Mouse (Mus musculus): ENCODE data around the gene Arid3a. TPM values are rescaled to one million over a fixed set of nuclear protein-coding genes. Genes with fewer than 3 reads are reported as not detected.

Gene Arid3a
- polyA plus RNA-seq, 1 experiment: 6.7 TPM

GRCm38 (mm10) chr10:79928907-79929701 lies 2.3 kb downstream of the Arid3a start:
- Histone ChIP-seq H3K27ac (ENCODE audit: insufficient read depth, low read depth, low read length) (no peak overlapping the region), H3K27me3 (replicated peaks; ENCODE audit: control insufficient read depth, insufficient read depth, low read length) (no peaks in the 10 kb centered on the region), H3K4me1 (ENCODE audit: control insufficient read depth, insufficient read depth, low read length) (peaks cover 11% of the 10 kb centered on the region), H3K4me3 (ENCODE audit: insufficient read depth, low read depth, low read length) (no peak overlapping the region; the same call in 1 of the 2 replicates), H3K36me3 (ENCODE audit: control insufficient read depth, insufficient read depth, low read length) (no peaks in the 10 kb centered on the region)
- TF ChIP-seq CTCF (conservative IDR thresholded peaks at IDR 0.05; ENCODE audit: insufficient read depth, insufficient read length, low read depth, low read length): no peak
- no peak for TF ChIP-seq POLR2A (IDR thresholded peaks at IDR 0.05; ENCODE audit: low read depth, low read length)
- 47% methylated on average over 9 of the region's 9 CpGs for WGBS
- no peak for DNase-seq

DNA sequence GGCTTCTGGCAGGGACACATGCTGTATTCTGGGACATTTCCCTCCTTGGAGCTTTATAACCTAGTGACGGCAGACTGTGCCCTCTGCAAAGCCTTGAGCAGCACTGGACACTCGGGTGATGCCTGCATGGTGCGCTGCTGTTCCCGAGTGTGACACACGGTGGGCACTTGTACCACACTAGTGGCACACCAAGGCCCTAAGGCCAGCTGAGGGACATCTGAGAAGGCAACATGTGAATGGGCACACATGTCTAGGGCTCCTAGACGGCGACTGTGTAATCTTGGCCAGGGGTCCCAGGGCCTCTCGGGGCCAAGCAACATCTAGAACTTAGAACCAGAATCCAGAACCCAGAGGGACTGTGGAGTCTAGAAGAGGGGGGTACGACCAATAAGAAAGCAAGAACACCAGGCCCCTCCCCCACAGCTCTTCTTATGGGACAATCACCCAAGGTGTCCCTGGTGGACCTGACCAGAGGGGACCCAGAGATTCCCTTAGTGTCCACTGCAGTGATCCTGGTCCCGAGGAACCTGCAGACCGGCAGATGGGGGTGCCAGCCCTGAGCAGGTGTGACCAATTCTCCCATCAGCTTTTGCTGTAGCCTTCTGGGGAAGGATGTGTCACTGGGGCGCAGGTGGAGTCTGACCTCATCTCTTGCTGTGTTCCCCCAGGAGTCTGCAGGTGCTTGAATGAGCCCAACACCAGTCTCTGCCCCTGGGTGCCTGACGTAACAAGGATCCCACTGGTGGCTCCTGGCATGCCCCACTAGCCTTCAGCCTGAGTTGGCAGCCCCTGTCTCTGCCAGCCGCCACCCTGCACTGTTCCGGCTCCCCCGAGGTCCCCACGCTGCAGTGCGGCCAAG lies 3.4 kb downstream of the Arid3a start:
- 77% methylated on average over 18 of the region's 18 CpGs for WGBS
- H3K27me3 ChIP-seq (replicated peaks; ENCODE audit: control insufficient read depth, insufficient read depth, low read length): no peaks in the 10 kb centered on the region
- no peak overlapping the region for H3K27ac ChIP-seq (ENCODE audit: insufficient read depth, low read depth, low read length)
- H3K36me3 ChIP-seq (ENCODE audit: control insufficient read depth, insufficient read depth, low read length): no peaks in the 10 kb centered on the region
- no peak overlapping the region for H3K4me3 ChIP-seq (ENCODE audit: insufficient read depth, low read depth, low read length)
- TF ChIP-seq POLR2A (IDR thresholded peaks at IDR 0.05; ENCODE audit: low read depth, low read length) (no peak), CTCF (conservative IDR thresholded peaks at IDR 0.05; ENCODE audit: insufficient read depth, insufficient read length, low read depth, low read length) (no peak)
- H3K4me1 ChIP-seq (ENCODE audit: control insufficient read depth, insufficient read depth, low read length): peaks cover 19% of the 10 kb centered on the region
- DNase-seq: no peak

- Histone ChIP-seq H3K4me1 (ENCODE audit: control insufficient read depth, insufficient read depth, low read length) (peaks cover 22% of the 10 kb centered on the region), H3K27ac (ENCODE audit: insufficient read depth, low read depth, low read length) (no peak overlapping the region), H3K27me3 (replicated peaks; ENCODE audit: control insufficient read depth, insufficient read depth, low read length) (no peaks in the 10 kb centered on the region), H3K36me3 (ENCODE audit: control insufficient read depth, insufficient read depth, low read length) (no peaks in the 10 kb centered on the region), H3K4me3 (ENCODE audit: insufficient read depth, low read depth, low read length) (no peak overlapping the region)
- TF ChIP-seq POLR2A (IDR thresholded peaks at IDR 0.05; ENCODE audit: low read depth, low read length) (no peak), CTCF (conservative IDR thresholded peaks at IDR 0.05; ENCODE audit: insufficient read depth, insufficient read length, low read depth, low read length) (no peak)
- no peak for DNase-seq
- WGBS: 88% methylated on average over 16 of the region's 16 CpGs
Observed at GRCm38 (mm10) chr10:79930826-79931186, 4.0 kb downstream of the Arid3a start.

DNA sequence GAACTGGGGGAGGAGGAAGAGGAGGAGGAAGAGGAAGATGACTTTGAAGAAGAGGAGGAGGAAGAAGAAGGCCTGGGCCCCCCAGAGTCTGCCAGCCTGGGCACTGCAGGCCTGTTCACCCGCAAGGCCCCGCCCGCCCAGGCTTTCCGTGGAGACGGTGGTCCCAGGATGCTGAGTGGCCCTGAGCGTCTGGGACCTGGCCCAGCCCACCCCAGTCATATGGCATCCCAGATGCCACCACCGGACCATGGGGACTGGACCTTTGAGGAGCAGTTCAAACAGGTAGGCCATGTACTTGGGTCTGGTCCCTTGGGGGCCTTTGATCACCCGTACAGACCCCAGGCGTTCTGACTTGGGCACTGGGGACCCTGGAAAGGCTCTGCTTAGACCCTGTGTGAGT lies 5.0 kb downstream of the Arid3a start:
- H3K27me3 ChIP-seq (replicated peaks; ENCODE audit: control insufficient read depth, insufficient read depth, low read length): no peaks in the 10 kb centered on the region
- H3K27ac ChIP-seq (ENCODE audit: insufficient read depth, low read depth, low read length): no peak overlapping the region
- 90% methylated on average over 9 of the region's 9 CpGs for WGBS
- H3K4me1 ChIP-seq (ENCODE audit: control insufficient read depth, insufficient read depth, low read length): peaks cover 32% of the 10 kb centered on the region
- no peaks in the 10 kb centered on the region for H3K36me3 ChIP-seq (ENCODE audit: control insufficient read depth, insufficient read depth, low read length)
- no peak overlapping the region for H3K4me3 ChIP-seq (ENCODE audit: insufficient read depth, low read depth, low read length)
- TF ChIP-seq CTCF (conservative IDR thresholded peaks at IDR 0.05; ENCODE audit: insufficient read depth, insufficient read length, low read depth, low read length): no peak
- TF ChIP-seq POLR2A (IDR thresholded peaks at IDR 0.05; ENCODE audit: low read depth, low read length): no peak
- no peak for DNase-seq

- Histone ChIP-seq H3K4me1 (ENCODE audit: control insufficient read depth, insufficient read depth, low read length) (peaks cover 40% of the 10 kb centered on the region), H3K4me3 (ENCODE audit: insufficient read depth, low read depth, low read length) (no peak overlapping the region), H3K27me3 (replicated peaks; ENCODE audit: control insufficient read depth, insufficient read depth, low read length) (no peaks in the 10 kb centered on the region), H3K36me3 (ENCODE audit: control insufficient read depth, insufficient read depth, low read length) (no peaks in the 10 kb centered on the region), H3K27ac (ENCODE audit: insufficient read depth, low read depth, low read length) (no peak overlapping the region)
- DNase-seq: peak; percentile 73
- WGBS: 25% methylated on average over 8 of the region's 8 CpGs
- no peak for TF ChIP-seq CTCF (conservative IDR thresholded peaks at IDR 0.05; ENCODE audit: insufficient read depth, insufficient read length, low read depth, low read length)
- TF ChIP-seq POLR2A (IDR thresholded peaks at IDR 0.05; ENCODE audit: low read depth, low read length): no peak
Observed at GRCm38 (mm10) chr10:79932736-79933135, 5.9 kb downstream of the Arid3a start.

DNA sequence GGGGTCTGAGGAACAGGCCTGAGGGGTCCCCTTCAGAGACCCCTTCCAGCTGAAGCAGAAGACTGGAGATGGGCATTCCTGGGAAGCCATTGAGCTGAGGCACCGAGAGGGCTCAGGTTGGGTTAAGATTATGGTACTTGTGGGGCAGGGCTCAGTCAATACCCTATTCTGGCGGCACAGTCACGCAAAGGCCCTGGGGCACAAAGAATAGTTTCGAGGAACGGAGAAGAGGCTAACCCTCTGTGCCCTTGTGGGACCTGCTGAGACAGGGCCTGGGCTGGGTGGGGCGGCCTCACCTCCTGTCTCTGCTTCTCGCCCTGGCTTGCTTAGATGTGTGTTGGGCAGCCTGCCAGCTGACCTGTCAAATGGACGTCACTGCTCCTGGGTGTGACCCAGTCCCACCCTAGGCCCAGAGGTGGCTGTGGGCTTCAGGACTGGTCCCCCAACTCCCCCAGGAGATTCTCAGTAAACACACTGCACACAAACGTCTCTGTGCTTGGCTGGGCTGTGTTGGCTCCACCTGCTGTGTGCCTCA lies 6.4 kb downstream of the Arid3a start:
- Histone ChIP-seq H3K36me3 (ENCODE audit: control insufficient read depth, insufficient read depth, low read length) (no peaks in the 10 kb centered on the region), H3K4me1 (ENCODE audit: control insufficient read depth, insufficient read depth, low read length) (peaks cover 44% of the 10 kb centered on the region), H3K27ac (ENCODE audit: insufficient read depth, low read depth, low read length) (no peak overlapping the region), H3K27me3 (replicated peaks; ENCODE audit: control insufficient read depth, insufficient read depth, low read length) (no peaks in the 10 kb centered on the region), H3K4me3 (ENCODE audit: insufficient read depth, low read depth, low read length) (no peak overlapping the region)
- 51% methylated on average over 9 of the region's 9 CpGs for WGBS
- TF ChIP-seq POLR2A (IDR thresholded peaks at IDR 0.05; ENCODE audit: low read depth, low read length): no peak
- no peak for TF ChIP-seq CTCF (conservative IDR thresholded peaks at IDR 0.05; ENCODE audit: insufficient read depth, insufficient read length, low read depth, low read length)
- DNase-seq: peak; percentile 46

GRCm38 (mm10) chr10:79933861-79934260 lies 7.0 kb downstream of the Arid3a start:
- Histone ChIP-seq H3K4me3 (ENCODE audit: insufficient read depth, low read depth, low read length) (no peak overlapping the region), H3K36me3 (ENCODE audit: control insufficient read depth, insufficient read depth, low read length) (no peaks in the 10 kb centered on the region), H3K4me1 (ENCODE audit: control insufficient read depth, insufficient read depth, low read length) (peaks cover 46% of the 10 kb centered on the region), H3K27me3 (replicated peaks; ENCODE audit: control insufficient read depth, insufficient read depth, low read length) (no peaks in the 10 kb centered on the region), H3K27ac (ENCODE audit: insufficient read depth, low read depth, low read length) (peak overlapping the region; percentile 18; the same call in 1 of the 2 replicates)
- no peak for DNase-seq
- WGBS: 47% methylated on average over 6 of the region's 6 CpGs
- no peak for TF ChIP-seq POLR2A (IDR thresholded peaks at IDR 0.05; ENCODE audit: low read depth, low read length)
- TF ChIP-seq CTCF (conservative IDR thresholded peaks at IDR 0.05; ENCODE audit: insufficient read depth, insufficient read length, low read depth, low read length): no peak
